Mouse (Mus musculus) lung, adult 2 months (tissue): ENCODE results near the gene Acat1. TPM values are rescaled to one million over a fixed set of nuclear protein-coding genes. Genes with fewer than 3 reads are reported as not detected.
A peak's percentile ranks its signal among the peaks of the same experiment; 100 is the strongest.

Experiments used
- DNase-seq: peaks from one replicate; pipeline ENCODE4 v3.0.0; 2022
- H3K4me1 ChIP-seq: fragments of 200-500 bp; 2 replicates; pipeline ENCODE4 v1.6.1; 2011; ENCODE audit warnings: low read length; ENCODE audit not compliant: control insufficient read depth, insufficient read depth
- H3K4me3 ChIP-seq: fragments of 200-500 bp; replicated peaks from 2 replicates; pipeline ENCODE3; 2011; ENCODE audit warnings: low read depth, mild to moderate bottlenecking, control low read depth, low read length; ENCODE audit errors: extremely low read depth
- CTCF ChIP-seq: fragments of 200-500 bp; IDR thresholded peaks from 2 replicates; pipeline ENCODE4 v1.5.1; 2011; ENCODE audit warnings: mild to moderate bottlenecking, low read length, control low read depth; ENCODE audit not compliant: insufficient read depth
- POLR2A ChIP-seq: fragments of 200-500 bp; IDR thresholded peaks from 2 replicates; pipeline ENCODE4 v1.6.1; 2011; ENCODE audit warnings: low read depth, mild to moderate bottlenecking, control low read depth, low read length, borderline replicate concordance; ENCODE audit errors: extremely low read depth
- WGBS: fragments of 180-500 bp; shearing (Covaris S2); methylation state at CpG from one replicate; pipeline ENCODE4 v1.1.7; 2018; 5-methylcytosine and 5-hydroxymethylcytosine counted together
- polyA plus RNA-seq: library from polyadenylated mRNA; depleted of rRNA; stranded (reverse); fragments of >200 nt; gene quantifications from 2 replicates; pipeline ENCODE4 v1.2.3, GENCODE M21; 2012

Acat1 gene
- polyA plus RNA-seq, 1 experiment = 22.9 TPM

GRCm38 (mm10) chr9:53601541-53601940 is 8.6 kb downstream of the Acat1 start:
- 85% methylated on average over 2 of the region's 2 CpGs for WGBS
- Histone ChIP-seq H3K4me1 (peaks cover 4% of the 10 kb centered on the region; the same call in 1 of the 2 replicates), H3K4me3 (no peak overlapping the region)
- DNase-seq = no peak
- TF ChIP-seq CTCF (no peak), POLR2A (no peak)

DNA sequence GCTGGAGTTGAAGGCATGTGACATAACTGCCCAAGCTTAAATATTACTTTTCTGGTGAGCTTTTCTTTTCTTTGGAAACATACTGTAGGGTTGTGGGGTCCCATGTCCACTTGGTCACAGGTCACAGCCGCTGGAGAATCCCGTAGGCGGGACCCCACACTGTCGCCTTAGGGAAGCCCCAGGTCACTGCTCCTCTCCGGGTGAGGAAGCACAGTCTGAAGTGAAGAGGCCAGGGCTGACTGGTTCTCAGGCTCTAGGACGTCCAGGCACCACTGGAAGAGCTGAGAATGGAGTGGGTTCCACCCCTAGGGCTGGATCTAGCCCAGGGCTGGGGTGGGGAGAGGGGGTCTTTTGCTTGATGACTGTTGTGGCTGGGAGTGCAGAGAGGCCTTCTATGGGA is 11.6 kb downstream of the Acat1 start:
- whole genome bisulfite sequencing = 72% methylated on average over 6 of the region's 6 CpGs
- TF ChIP-seq POLR2A (no peak), CTCF (no peak)
- Histone ChIP-seq H3K4me1 (peaks cover 1% of the 10 kb centered on the region; the same call in 1 of the 2 replicates), H3K4me3 (no peak overlapping the region)
- DNase-seq = no peak

DNA sequence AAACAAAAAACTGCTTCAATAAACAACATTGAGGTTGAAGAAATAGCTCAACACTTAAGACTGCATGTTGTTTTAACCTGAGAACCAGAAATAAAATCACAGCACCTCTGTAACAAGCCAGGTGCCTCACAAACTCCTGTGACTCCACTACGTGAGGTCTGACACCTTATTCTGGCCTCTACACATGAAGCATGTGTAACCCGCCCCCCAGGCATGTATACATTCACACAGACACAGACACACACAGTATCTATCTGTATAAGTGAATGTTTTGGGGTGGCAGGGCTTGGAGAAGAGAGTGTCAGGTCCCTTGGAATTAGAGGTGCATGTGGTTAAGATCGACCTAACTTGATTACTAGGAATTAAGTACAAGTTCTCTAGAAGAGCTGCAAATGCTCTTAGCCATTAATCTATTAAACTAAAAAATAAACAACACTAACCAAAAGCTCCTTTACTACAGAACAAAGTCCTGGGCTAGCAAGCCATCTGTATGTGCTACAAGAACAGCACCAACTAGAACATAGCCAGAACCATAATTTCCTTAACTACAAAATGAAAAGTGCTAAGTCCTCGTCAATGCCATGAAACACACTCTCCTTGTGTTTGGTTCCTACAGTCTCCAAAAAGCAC is 13.1 kb downstream of the Acat1 start:
- 88% methylated on average over 4 of the region's 4 CpGs for WGBS
- DNase-seq = no peak
- Histone ChIP-seq H3K4me1 (no peaks in the 10 kb centered on the region), H3K4me3 (no peak overlapping the region)
- TF ChIP-seq CTCF (no peak), POLR2A (no peak)

DNA sequence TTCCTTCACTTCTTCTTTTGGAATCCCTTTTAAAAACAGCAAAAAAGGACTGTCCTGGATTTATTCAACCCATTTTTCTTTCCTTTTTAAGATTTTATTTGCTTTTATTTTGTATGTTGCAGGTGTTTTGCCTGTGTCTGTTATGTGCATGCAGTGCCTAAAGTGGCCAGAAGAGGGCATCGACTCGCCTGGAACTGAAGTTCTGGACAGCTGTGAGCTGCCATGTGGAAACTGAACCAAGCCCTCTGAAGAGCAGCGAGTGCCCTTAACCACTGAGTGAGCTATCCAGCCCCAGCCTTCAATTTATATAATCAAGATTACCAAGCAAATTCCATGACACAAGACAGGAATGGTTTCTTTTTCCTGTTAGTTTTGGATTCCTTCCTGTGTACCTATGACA is 15.4 kb downstream of the Acat1 start:
- no peak overlapping the region for H3K4me3 ChIP-seq
- DNase-seq = peak; percentile 77
- TF ChIP-seq CTCF = peak; percentile 85
- no peak for TF ChIP-seq POLR2A
- H3K4me1 ChIP-seq = no peaks in the 10 kb centered on the region
- 5% methylated on average over 3 of the region's 3 CpGs for WGBS

DNA sequence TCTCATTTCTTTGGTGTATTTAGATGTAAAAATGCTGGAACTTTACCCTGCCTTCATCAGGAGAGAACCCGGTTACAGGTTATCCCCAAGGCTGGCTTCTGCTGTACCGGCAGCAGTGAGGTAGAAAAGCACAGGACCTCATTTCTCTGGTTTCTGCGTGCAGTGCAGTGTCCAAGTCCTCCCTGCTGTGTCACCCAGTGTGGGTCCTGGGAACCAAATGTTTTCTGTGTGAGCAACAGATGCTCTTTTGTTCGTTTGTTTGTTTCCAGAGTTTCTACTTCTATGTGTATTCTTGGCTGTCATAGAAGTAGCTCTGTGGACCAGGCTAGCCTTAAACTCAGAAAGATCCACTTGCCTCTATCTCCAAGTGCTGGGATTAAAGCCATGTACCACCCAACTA is 28.3 kb downstream of the Acat1 start:
- H3K4me1 ChIP-seq = no peaks in the 10 kb centered on the region
- TF ChIP-seq CTCF (no peak), POLR2A (no peak)

GRCm38 (mm10) chr9:53575721-53576120 is 34.5 kb downstream of the Acat1 start:
- no peak overlapping the region for H3K4me3 ChIP-seq
- no peaks in the 10 kb centered on the region for H3K4me1 ChIP-seq
- TF ChIP-seq CTCF (no peak), POLR2A (no peak)
- WGBS = 78% methylated on average over 5 of the region's 5 CpGs
- DNase-seq = no peak

More for the DNA sequence above, 28.3 kb downstream of the Acat1 start:
- WGBS = 87% methylated on average over 4 of the region's 4 CpGs
- DNase-seq = no peak
- H3K4me3 ChIP-seq = no peak overlapping the region

- Histone ChIP-seq H3K4me3 (no peak overlapping the region), H3K4me1 (no peaks in the 10 kb centered on the region)
- TF ChIP-seq POLR2A (no peak), CTCF (no peak)
- 87% methylated on average over 7 of the region's 7 CpGs for WGBS
- DNase-seq = no peak
Observed at GRCm38 (mm10) chr9:53572516-53573307, 37.5 kb downstream of the Acat1 start.

- H3K4me3 ChIP-seq = no peak overlapping the region
- WGBS = 84% methylated on average over 6 of the region's 6 CpGs
- H3K4me1 ChIP-seq = no peaks in the 10 kb centered on the region
- TF ChIP-seq CTCF (no peak), POLR2A (no peak)
- DNase-seq = no peak
Observed at GRCm38 (mm10) chr9:53570662-53571061, 39.5 kb downstream of the Acat1 start.

DNA sequence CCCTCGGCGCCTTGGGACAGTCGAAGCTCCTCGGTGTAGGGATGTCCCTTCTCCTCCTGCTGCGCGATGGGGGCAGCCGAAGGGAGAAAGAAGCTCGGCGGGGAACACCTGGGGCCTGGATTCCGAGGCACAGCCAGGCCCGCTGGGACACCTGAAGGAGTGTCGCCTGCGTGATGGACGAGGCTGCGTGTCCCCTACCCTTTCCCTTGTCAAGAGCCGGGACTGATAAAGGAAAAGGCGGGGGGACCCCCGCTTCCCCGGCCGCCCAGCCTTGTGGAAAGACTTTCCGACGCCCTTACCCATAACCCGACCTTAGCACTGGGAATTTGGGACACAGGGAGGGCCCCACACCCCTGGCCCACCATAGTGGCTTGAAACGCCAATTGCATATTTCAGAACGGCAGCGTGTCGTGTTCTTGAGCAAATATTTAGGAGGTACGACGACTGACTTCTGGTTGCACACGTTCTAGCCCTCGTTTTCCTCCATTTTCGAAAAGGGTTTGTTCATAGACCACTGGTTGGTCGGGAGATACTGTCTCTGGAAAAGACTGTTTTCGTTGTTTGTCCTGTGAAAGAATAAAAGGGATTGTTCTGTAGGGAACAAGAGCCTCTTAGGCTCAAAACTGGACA is 72.7 kb downstream of the Acat1 start:
- under 1% methylated on average over 34 of the region's 34 CpGs for WGBS
- Histone ChIP-seq H3K4me1 (peaks cover 3% of the 10 kb centered on the region), H3K4me3 (peak overlapping the region; percentile 68)
- TF ChIP-seq POLR2A (no peak), CTCF (no peak)
- no peak for DNase-seq
